Mouse (Mus musculus) megakaryocyte, embryonic 14.5 days (primary cell): ENCODE results near the gene Duox1.

Experiments
- FLI1 ChIP-seq: IDR thresholded peaks from 2 replicates; pipeline ENCODE4 v1.6.1; 2012; ENCODE audit warnings: low read length, inconsistent platforms, mixed read lengths
- GATA1 ChIP-seq: IDR thresholded peaks from 3 replicates; pipeline ENCODE4 v1.6.1; 2012; ENCODE audit warnings: mixed read lengths, low read length, inconsistent platforms, borderline replicate concordance

DNA sequence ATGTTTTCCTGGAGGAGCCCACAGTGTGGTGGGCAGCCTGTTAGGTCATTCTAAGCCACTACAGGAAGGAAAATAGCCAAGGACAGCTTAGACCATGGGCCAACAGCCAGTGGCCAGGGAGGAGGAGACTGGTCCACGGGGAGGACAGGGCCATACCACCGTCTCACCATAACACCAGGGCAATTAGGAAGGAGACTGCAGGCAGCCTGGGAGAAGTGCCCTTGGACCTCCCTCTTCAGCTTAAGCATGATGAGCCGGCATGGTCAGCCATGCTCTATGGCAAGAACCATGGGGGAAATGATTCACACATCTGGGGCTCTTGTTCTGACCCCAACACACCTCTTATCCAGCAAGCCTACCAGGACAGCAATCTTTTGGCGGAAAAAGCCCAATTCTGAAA is 51.7 kb downstream of the Duox1 start:
- TF ChIP-seq GATA1, result no peak
- TF ChIP-seq FLI1, result no peak
